16 mouse cellular contexts compared by ENCODE assay signal in genomic region chr6:87746059-87746458, GRCm38 (mm10). TPM values are rescaled to one million over a fixed set of nuclear protein-coding genes. Genes with fewer than 3 reads are reported as not detected.
DNase-seq lines count a peak whose midpoint lies in the region; ATAC-seq and TF ChIP-seq lines count a peak whose summit lies in the region.
"Had no signal": no experiment of that assay in that cellular context is flagged by ENCODE, and none has a peak within 500 bp of the region (broad histone marks: within the 10 kb centered on the region; RNA-seq: fewer than 3 reads in every experiment).

No protein-coding gene starts in this region.

- 64% methylated on average over 3 of the region's 3 CpGs for WGBS in liver, postnatal 0 days (ENCODE audit: insufficient replicate concordance)
- 44% methylated on average over 3 of the region's 3 CpGs for WGBS in liver, embryonic 16.5 days (ENCODE audit: insufficient replicate concordance)
- 76% methylated on average over 3 of the region's 3 CpGs for WGBS in forebrain, embryonic 15.5 days

- H3K9me3 ChIP-seq in liver, postnatal 0 days (ENCODE audit: low read length): no peaks in the 10 kb centered on the region
- no peaks in the 10 kb centered on the region for H3K9me3 ChIP-seq in liver, embryonic 16.5 days (replicated peaks; ENCODE audit: control insufficient read depth, low read length)
- no peaks in the 10 kb centered on the region for H3K9me3 ChIP-seq in forebrain, embryonic 15.5 days

- peak; percentile 41 for DNase-seq in gastrocnemius, adult 2 months
- DNase-seq in gastrocnemius, postnatal 36 days: no peak
- peak; percentile 46 for DNase-seq in liver
- DNase-seq in liver, postnatal 0 days: no peak
- no peak for DNase-seq in B cell, adult 2 months
- DNase-seq: cerebellum, adult 9-11 months; embryo, embryonic 11 days; layer of hippocampus, postnatal 36 days; spleen, adult 18-20 months; thymus, postnatal 4 days had no signal

- no peak overlapping the region for H3K4me3 ChIP-seq in gastrocnemius, adult 2 months
- H3K4me3 ChIP-seq in liver, postnatal 0 days (ENCODE audit: low read depth, low read length): no peak overlapping the region
- H3K4me3 ChIP-seq in liver, embryonic 16.5 days (ENCODE audit: low read depth, low read length): no peak overlapping the region
- no peak overlapping the region for H3K4me3 ChIP-seq in forebrain, embryonic 15.5 days

- no peak overlapping the region for H3K9ac ChIP-seq in liver, postnatal 0 days (replicated peaks)
- peak overlapping the region; percentile 25; the same call in 1 of the 2 replicates for H3K9ac ChIP-seq in liver, embryonic 16.5 days (ENCODE audit: low read depth, low read length)
- H3K9ac ChIP-seq in forebrain, embryonic 15.5 days (replicated peaks): no peak overlapping the region
- H3K9ac ChIP-seq: hindbrain, embryonic 14.5 days had no signal

- H3K4me1 ChIP-seq in liver, postnatal 0 days (ENCODE audit: insufficient read depth): peaks cover 47% of the 10 kb centered on the region
- H3K4me1 ChIP-seq in liver, embryonic 16.5 days (ENCODE audit: control insufficient read depth, low read depth, low read length): peaks cover 46% of the 10 kb centered on the region
- no peaks in the 10 kb centered on the region for H3K4me1 ChIP-seq in forebrain, embryonic 15.5 days

- TF ChIP-seq EP300 in liver, postnatal 0 days (IDR thresholded peaks at IDR 0.05; ENCODE audit: low read depth): no peak

- no peaks in the 10 kb centered on the region for H3K27me3 ChIP-seq in liver, postnatal 0 days (ENCODE audit: insufficient read depth, low read length)
- no peaks in the 10 kb centered on the region for H3K27me3 ChIP-seq in liver, embryonic 16.5 days (ENCODE audit: control insufficient read depth, insufficient read depth, low read depth, low read length)
- H3K27me3 ChIP-seq in forebrain, embryonic 15.5 days: no peaks in the 10 kb centered on the region

- TF ChIP-seq CTCF in gastrocnemius, adult 2 months (IDR thresholded peaks at IDR 0.05): no peak
- no peak for TF ChIP-seq CTCF in liver, postnatal 0 days (IDR thresholded peaks at IDR 0.05; ENCODE audit: low read depth)

- H3K36me3 ChIP-seq in liver, postnatal 0 days (replicated peaks; ENCODE audit: insufficient read depth, low read length): no peaks in the 10 kb centered on the region
- no peaks in the 10 kb centered on the region for H3K36me3 ChIP-seq in liver, embryonic 16.5 days (ENCODE audit: control insufficient read depth, insufficient read depth)
- H3K36me3 ChIP-seq in forebrain, embryonic 15.5 days: no peaks in the 10 kb centered on the region

- peak overlapping the region; percentile 31; the same call in 1 of the 2 replicates for H3K27ac ChIP-seq in gastrocnemius, adult 2 months
- no peak overlapping the region; the same call in 1 of the 2 replicates for H3K27ac ChIP-seq in liver, postnatal 0 days (ENCODE audit: low read depth)
- H3K27ac ChIP-seq in liver, embryonic 16.5 days (ENCODE audit: low read length): peak overlapping the region; percentile 41
- no peak overlapping the region for H3K27ac ChIP-seq in forebrain, embryonic 15.5 days (replicated peaks)
- H3K27ac ChIP-seq: hindbrain, embryonic 14.5 days had no signal

- H3K4me2 ChIP-seq in liver, postnatal 0 days (ENCODE audit: low read depth, low read length): no peak overlapping the region
- H3K4me2 ChIP-seq in liver, embryonic 16.5 days (ENCODE audit: low read depth, low read length): no peak overlapping the region
- H3K4me2 ChIP-seq in forebrain, embryonic 15.5 days (replicated peaks): no peak overlapping the region
- H3K4me2 ChIP-seq: hindbrain, embryonic 14.5 days had no signal

- ATAC-seq in liver, postnatal 0 days: no peak
- ATAC-seq in erythroid progenitor cell, adult 5-6 weeks (replicated peaks; ENCODE audit: low FRiP score, poor library complexity, severe bottlenecking): peak; percentile 68
- no peak for ATAC-seq in liver, embryonic 16.5 days (ENCODE audit: low read depth)
- no peak for ATAC-seq in forebrain, embryonic 15.5 days (replicated peaks)

- intact Hi-C loops in gastrocnemius, adult 2 months (cut with DNase I): no loop called here
- intact Hi-C loops in gastrocnemius, postnatal 36 days (cut with DNase I): no loop called here

RNA-seq across cellular contexts. Expression of gene Efcc1, which starts 15.4 kb away (rescaled TPM):
- under 1 TPM; 0.70 to 0.82 TPM for total RNA-seq in gastrocnemius, adult 2 months (2021)
- under 1 TPM; 0.81 to 0.84 TPM for total RNA-seq in gastrocnemius, postnatal 36 days (2021)
- 0.39 and 0.42 TPM in 2 replicates for polyA plus RNA-seq in liver, postnatal 0 days (2015; fragmentation: Nextera tagmentation; extraction: Ambion mirVana)
- total RNA-seq in erythroid progenitor cell, adult 5-6 weeks (2015; ENCODE audit: low replicate concordance): not detected in 2 replicates
- 0.08 TPM in 1 of 2 replicates, not detected in the other for total RNA-seq in erythroid progenitor cell, adult 5-6 weeks (2017; ENCODE audit: low replicate concordance)
- 0.18 and 0.23 TPM in 2 replicates for polyA plus RNA-seq in liver, embryonic 16.5 days (2015; fragmentation: Nextera tagmentation; extraction: Ambion mirVana)
- 2.0 TPM in 2 replicates for polyA plus RNA-seq in forebrain, embryonic 15.5 days (2015; fragmentation: Nextera tagmentation; extraction: Ambion mirVana)
- total RNA-seq: neutrophil, adult 5-6 weeks had no signal
- polyA plus RNA-seq: erythroblast, embryonic 14.5 days had no signal

RNA-seq across cellular contexts. Expression of gene Gp9, which starts 31.8 kb away (rescaled TPM):
- total RNA-seq in gastrocnemius, adult 2 months (2021): not detected
- not detected for total RNA-seq in gastrocnemius, postnatal 36 days (2021)
- 36.5 and 38.0 TPM in 2 replicates for polyA plus RNA-seq in liver, postnatal 0 days (2015; fragmentation: Nextera tagmentation; extraction: Ambion mirVana)
- 32.4 and 58.3 TPM in 2 replicates for total RNA-seq in erythroid progenitor cell, adult 5-6 weeks (2015; ENCODE audit: low replicate concordance)
- total RNA-seq in erythroid progenitor cell, adult 5-6 weeks (2017; ENCODE audit: low replicate concordance): 11.4 and 18.4 TPM in 2 replicates
- 24.8 and 26.2 TPM in 2 replicates for polyA plus RNA-seq in liver, embryonic 16.5 days (2015; fragmentation: Nextera tagmentation; extraction: Ambion mirVana)
- polyA plus RNA-seq in forebrain, embryonic 15.5 days (2015; fragmentation: Nextera tagmentation; extraction: Ambion mirVana): 0.46 and 0.65 TPM in 2 replicates

Comparison
In these comparisons a context has a peak if more than half of its experiments do, and no peak if none do; other contexts are left out.
1. DNase-seq: peak in gastrocnemius, adult 2 months (single experiment) and liver (single experiment); none in gastrocnemius, postnatal 36 days (0 of 2), liver, postnatal 0 days (single experiment) and B cell, adult 2 months (0 of 2).
2. H3K27ac ChIP-seq: peak in gastrocnemius, adult 2 months (single experiment) and liver, embryonic 16.5 days (single experiment); none in liver, postnatal 0 days (single experiment) and forebrain, embryonic 15.5 days (single experiment).
3. RNA of gene Gp9, which starts 31.8 kb away (total RNA-seq): 11.4 to 58.3 TPM in erythroid progenitor cell, adult 5-6 weeks; not detected in gastrocnemius, postnatal 36 days and not detected in gastrocnemius, adult 2 months; every median in the first group is over 10 times any median in the second.